Mouse (Mus musculus) liver, postnatal 0 days (tissue): ENCODE data around the gene Gabrb3.

ENCODE experiments used
- CTCF ChIP-seq: sonication (generic); IDR thresholded peaks from 2 replicates; pipeline ENCODE4 v1.5.1; 2016; ENCODE audit warnings: antibody characterized with exemption, low read depth
- EP300 ChIP-seq: IDR thresholded peaks from 2 replicates; pipeline ENCODE4 v1.6.1; 2016; ENCODE audit warnings: antibody characterized with exemption, low read depth, mild to moderate bottlenecking

DNA sequence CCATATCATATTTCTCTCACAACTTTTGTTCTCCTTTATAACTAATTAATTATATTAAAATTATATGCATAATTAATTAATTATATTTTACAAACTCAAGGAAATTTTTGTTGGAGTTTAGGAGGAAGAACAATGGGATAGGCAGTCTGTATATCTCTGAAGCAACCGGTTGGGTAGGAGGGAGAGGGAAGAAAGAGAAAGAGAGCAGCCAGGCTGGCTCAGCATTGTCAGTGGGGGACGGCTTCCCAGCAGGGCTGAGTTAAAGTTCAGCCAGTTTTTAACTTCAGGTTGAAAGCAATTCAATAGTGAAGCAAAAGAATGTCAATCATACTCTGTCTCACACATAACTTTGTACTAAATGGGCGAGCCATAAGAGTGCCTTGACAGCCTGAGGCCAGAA is 199.2 kb downstream of the Gabrb3 start:
- no peak for TF ChIP-seq CTCF
- TF ChIP-seq EP300, result no peak
